Mouse (Mus musculus): Measurements from ENCODE around the gene P2rx7. TPM values are rescaled to one million over a fixed set of nuclear protein-coding genes. Genes with fewer than 3 reads are reported as not detected.
A peak's percentile ranks its signal among the peaks of the same experiment; 100 is the strongest.

Gene P2rx7
- polyA plus RNA-seq, 1 experiment from 2014 or later, result 4.0 TPM

DNA sequence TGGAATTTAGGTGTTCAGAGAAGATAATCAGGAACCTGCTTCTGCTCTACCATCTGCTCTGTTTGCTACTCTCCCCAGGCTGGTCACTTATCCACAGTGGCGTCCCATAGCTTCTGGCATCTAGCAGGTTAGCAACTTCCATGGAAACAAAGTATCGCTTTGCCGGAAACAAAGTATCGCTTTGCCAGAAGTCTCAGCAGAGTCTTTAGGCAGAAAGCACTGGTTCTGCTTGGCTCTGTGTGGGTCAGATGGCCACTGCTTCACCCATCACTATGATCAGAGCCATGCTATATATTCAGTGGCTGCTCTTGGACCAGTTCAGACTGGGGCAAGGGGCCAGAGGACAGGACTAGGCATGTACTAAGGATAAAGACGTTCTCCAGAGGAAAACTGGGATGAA, 28.6 kb downstream of the P2rx7 start:
- Histone ChIP-seq H3K27me3 (ENCODE audit: control insufficient read depth, insufficient read depth, low read length) (no peaks in the 10 kb centered on the region), H3K27ac (no peak overlapping the region), H3K4me1 (replicated peaks; ENCODE audit: control insufficient read depth, insufficient read depth, low read length) (no peaks in the 10 kb centered on the region), H3K9me3 (ENCODE audit: control insufficient read depth, low read length) (no peaks in the 10 kb centered on the region), H3K4me3 (replicated peaks; ENCODE audit: low read length) (no peak overlapping the region), H3K9ac (no peak overlapping the region), H3K36me3 (replicated peaks; ENCODE audit: control insufficient read depth, insufficient read depth) (no peaks in the 10 kb centered on the region), H3K4me2 (replicated peaks) (no peak overlapping the region)
- DNase-seq (ENCODE audit: low spot score) (no peak), ATAC-seq (ENCODE audit: low FRiP score) (no peak)
- 91% methylated on average over 5 of the region's 5 CpGs for WGBS

DNA sequence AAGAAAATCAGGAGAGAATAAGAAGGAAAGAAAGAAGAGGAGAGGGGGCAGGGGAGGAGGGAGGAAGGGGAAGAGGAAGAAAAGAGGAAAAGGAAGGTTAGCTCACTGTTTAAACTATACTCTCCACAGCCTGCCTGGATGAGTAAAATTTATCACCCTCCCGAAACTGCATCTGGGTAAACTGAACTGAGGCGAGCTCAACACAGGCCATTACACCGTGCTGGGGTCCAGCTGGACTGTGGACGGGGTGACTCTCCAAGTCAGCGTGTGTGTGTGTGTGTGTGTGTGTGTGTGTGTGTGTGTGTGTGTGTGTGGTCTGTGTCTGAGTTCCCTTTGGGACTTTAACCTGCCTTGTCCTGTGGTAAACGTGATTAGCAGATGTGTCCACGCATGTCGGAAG, 32.3 kb downstream of the P2rx7 start:
- Histone ChIP-seq H3K36me3 (replicated peaks; ENCODE audit: control insufficient read depth, insufficient read depth) (no peaks in the 10 kb centered on the region), H3K27me3 (ENCODE audit: control insufficient read depth, insufficient read depth, low read length) (no peaks in the 10 kb centered on the region), H3K9me3 (ENCODE audit: control insufficient read depth, low read length) (no peaks in the 10 kb centered on the region), H3K4me2 (replicated peaks) (no peak overlapping the region), H3K9ac (no peak overlapping the region), H3K27ac (no peak overlapping the region), H3K4me1 (replicated peaks; ENCODE audit: control insufficient read depth, insufficient read depth, low read length) (no peaks in the 10 kb centered on the region), H3K4me3 (replicated peaks; ENCODE audit: low read length) (no peak overlapping the region)
- WGBS, result 84% methylated on average over 8 of the region's 8 CpGs
- ATAC-seq (ENCODE audit: low FRiP score), result no peak
- DNase-seq (ENCODE audit: low spot score), result no peak

DNA sequence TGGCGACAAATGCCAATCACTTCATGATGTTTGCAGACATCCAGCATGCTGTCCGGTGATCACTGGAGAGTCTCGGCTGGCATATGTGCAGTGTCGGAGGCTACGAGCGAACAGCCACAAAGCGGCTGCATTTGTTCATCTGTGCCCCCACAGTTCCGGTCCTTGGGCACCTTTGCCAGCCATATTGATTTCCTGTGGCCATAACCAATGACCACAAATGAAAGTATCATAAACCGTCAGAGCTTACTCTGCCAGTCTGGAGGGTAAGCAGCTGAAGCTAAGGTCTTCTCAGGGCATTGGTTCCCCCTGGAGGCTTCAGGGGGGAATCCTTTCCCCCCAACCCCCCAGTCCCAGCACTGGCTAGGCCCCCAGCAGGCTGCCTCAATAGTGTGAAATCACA, 34.3 kb downstream of the P2rx7 start:
- no peak overlapping the region for H3K9ac ChIP-seq
- H3K27me3 ChIP-seq (ENCODE audit: control insufficient read depth, insufficient read depth, low read length), result no peaks in the 10 kb centered on the region
- H3K9me3 ChIP-seq (ENCODE audit: control insufficient read depth, low read length), result no peaks in the 10 kb centered on the region
- no peak overlapping the region for H3K4me3 ChIP-seq (replicated peaks; ENCODE audit: low read length)
- no peaks in the 10 kb centered on the region for H3K36me3 ChIP-seq (replicated peaks; ENCODE audit: control insufficient read depth, insufficient read depth)
- WGBS, result 96% methylated on average over 9 of the region's 9 CpGs
- H3K27ac ChIP-seq, result no peak overlapping the region
- DNase-seq (ENCODE audit: low spot score) (no peak), ATAC-seq (ENCODE audit: low FRiP score) (no peak)
- H3K4me2 ChIP-seq (replicated peaks), result no peak overlapping the region
- H3K4me1 ChIP-seq (replicated peaks; ENCODE audit: control insufficient read depth, insufficient read depth, low read length), result no peaks in the 10 kb centered on the region

DNA sequence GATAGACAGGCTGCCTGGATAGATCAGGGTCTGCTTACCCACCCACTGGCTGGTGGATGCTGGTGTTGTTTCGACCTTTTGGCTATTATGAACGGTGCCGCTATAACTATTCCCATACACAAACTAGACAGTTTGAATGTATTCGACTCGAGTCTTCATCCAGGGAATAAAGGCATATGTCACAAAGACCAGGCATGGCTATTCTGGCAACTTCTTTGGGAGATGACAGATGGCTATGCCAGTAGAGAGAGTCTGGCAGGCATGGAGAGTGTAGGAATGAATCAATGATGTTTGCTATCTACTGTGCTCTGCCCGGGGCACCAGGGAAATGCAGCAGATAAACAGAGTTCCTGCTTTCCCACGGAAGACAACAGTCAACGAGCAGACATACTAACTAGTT, 36.2 kb downstream of the P2rx7 start:
- 83% methylated on average over 8 of the region's 8 CpGs for WGBS
- H3K27me3 ChIP-seq (ENCODE audit: control insufficient read depth, insufficient read depth, low read length), result no peaks in the 10 kb centered on the region
- no peak overlapping the region for H3K4me2 ChIP-seq (replicated peaks)
- no peak overlapping the region for H3K9ac ChIP-seq
- ATAC-seq (ENCODE audit: low FRiP score), result no peak
- DNase-seq (ENCODE audit: low spot score), result no peak
- no peaks in the 10 kb centered on the region for H3K9me3 ChIP-seq (ENCODE audit: control insufficient read depth, low read length)
- no peak overlapping the region for H3K4me3 ChIP-seq (replicated peaks; ENCODE audit: low read length)
- no peaks in the 10 kb centered on the region for H3K36me3 ChIP-seq (replicated peaks; ENCODE audit: control insufficient read depth, insufficient read depth)
- H3K4me1 ChIP-seq (replicated peaks; ENCODE audit: control insufficient read depth, insufficient read depth, low read length), result no peaks in the 10 kb centered on the region
- H3K27ac ChIP-seq, result no peak overlapping the region

DNA sequence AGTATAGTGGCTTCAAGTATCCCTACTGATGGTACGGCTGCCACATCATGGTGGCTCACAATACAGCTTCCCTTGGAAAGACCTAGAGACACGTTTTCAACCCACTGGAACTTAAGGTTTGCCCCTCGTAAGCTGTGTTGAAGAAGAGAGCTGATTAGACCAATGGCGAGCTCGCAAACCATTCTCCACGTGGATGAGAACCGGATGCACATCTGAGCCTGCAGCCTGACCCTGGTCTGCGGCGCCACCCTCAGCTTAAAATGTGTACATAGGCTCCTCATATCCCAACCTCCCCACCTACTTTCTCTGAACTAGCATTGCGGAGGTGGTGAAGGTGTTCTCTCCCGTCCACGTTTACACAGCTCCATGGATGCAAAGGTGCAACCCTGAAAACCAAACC, 37.6 kb downstream of the P2rx7 start:
- no peaks in the 10 kb centered on the region for H3K4me1 ChIP-seq (replicated peaks; ENCODE audit: control insufficient read depth, insufficient read depth, low read length)
- ATAC-seq (ENCODE audit: low FRiP score), result no peak
- no peak overlapping the region for H3K27ac ChIP-seq
- 84% methylated on average over 12 of the region's 12 CpGs for WGBS
- H3K4me3 ChIP-seq (replicated peaks; ENCODE audit: low read length), result no peak overlapping the region
- H3K36me3 ChIP-seq (replicated peaks; ENCODE audit: control insufficient read depth, insufficient read depth), result no peaks in the 10 kb centered on the region
- H3K9ac ChIP-seq, result no peak overlapping the region
- no peak overlapping the region for H3K4me2 ChIP-seq (replicated peaks)
- H3K27me3 ChIP-seq (ENCODE audit: control insufficient read depth, insufficient read depth, low read length), result no peaks in the 10 kb centered on the region
- no peaks in the 10 kb centered on the region for H3K9me3 ChIP-seq (ENCODE audit: control insufficient read depth, low read length)
- DNase-seq (ENCODE audit: low spot score), result no peak

DNA sequence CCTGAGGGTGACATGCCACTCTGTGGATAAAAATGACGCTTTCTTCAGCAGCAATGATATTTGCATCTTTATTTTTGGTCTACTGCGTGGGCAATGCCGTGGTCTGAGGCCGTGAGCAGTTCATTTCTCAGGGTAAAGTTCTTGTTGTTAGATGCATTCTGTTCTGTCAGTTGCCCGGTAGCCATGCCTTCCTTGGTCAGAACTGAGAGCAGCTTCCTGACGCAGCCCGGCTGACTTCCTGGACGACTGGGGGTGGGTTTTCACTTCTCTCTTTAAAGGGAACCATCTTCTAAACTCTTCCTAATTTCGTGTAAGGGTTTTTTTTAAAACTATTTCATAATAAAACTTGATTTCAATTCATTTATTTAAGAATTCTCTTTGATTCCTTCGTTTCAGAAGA, 40.2 kb downstream of the P2rx7 start:
- Histone ChIP-seq H3K4me2 (replicated peaks) (no peak overlapping the region), H3K4me1 (replicated peaks; ENCODE audit: control insufficient read depth, insufficient read depth, low read length) (no peaks in the 10 kb centered on the region), H3K36me3 (replicated peaks; ENCODE audit: control insufficient read depth, insufficient read depth) (no peaks in the 10 kb centered on the region), H3K27me3 (ENCODE audit: control insufficient read depth, insufficient read depth, low read length) (no peaks in the 10 kb centered on the region), H3K9me3 (ENCODE audit: control insufficient read depth, low read length) (no peaks in the 10 kb centered on the region), H3K4me3 (replicated peaks; ENCODE audit: low read length) (no peak overlapping the region), H3K27ac (no peak overlapping the region), H3K9ac (no peak overlapping the region)
- DNase-seq (ENCODE audit: low spot score) (no peak), ATAC-seq (ENCODE audit: low FRiP score) (no peak)
- WGBS, result 84% methylated on average over 10 of the region's 10 CpGs

DNA sequence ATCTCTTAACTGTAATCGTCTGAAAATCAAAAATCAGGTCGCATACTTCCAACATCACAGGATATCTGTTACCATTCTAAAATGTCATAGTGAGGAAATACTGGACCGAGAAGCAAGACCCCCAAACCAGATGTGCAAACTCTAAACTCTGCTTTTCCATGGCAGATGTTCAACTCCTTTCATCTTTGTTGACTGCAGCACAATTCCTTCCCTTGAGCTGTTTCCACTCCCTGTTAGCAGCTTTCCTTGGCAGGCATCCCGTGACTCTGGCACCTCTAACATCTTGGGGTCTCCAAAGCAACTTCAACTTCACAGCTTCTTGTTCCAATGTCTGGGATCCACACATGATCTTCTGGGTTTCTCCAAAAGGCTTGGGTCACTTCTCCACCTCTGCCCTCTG, 43.7 kb downstream of the P2rx7 start:
- Histone ChIP-seq H3K4me1 (replicated peaks; ENCODE audit: control insufficient read depth, insufficient read depth, low read length) (no peaks in the 10 kb centered on the region), H3K4me2 (replicated peaks) (no peak overlapping the region), H3K4me3 (replicated peaks; ENCODE audit: low read length) (no peak overlapping the region), H3K27ac (no peak overlapping the region), H3K36me3 (replicated peaks; ENCODE audit: control insufficient read depth, insufficient read depth) (no peaks in the 10 kb centered on the region), H3K27me3 (ENCODE audit: control insufficient read depth, insufficient read depth, low read length) (no peaks in the 10 kb centered on the region), H3K9ac (no peak overlapping the region), H3K9me3 (ENCODE audit: control insufficient read depth, low read length) (no peaks in the 10 kb centered on the region)
- 86% methylated on average over 4 of the region's 4 CpGs for WGBS
- ATAC-seq (ENCODE audit: low FRiP score) (no peak), DNase-seq (ENCODE audit: low spot score) (no peak)

DNA sequence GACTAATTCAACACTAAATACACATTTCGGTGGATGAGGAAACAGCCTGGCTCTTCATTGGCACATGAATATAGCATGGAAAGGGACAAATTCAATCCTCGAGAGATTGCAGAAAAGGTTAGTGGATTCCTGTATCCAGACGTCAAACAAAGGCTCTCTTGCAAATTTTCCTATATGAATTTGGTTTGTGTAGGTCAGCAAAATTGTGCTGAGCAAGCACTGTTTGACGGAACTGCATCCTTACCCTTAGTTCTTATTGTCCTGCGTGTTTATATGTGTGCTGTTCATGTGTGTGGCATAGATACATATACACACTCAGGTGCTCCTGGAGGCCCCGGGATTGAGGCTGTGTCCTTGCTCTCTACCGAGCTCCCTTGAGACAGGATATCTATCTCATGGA, 45.4 kb downstream of the P2rx7 start:
- no peaks in the 10 kb centered on the region for H3K27me3 ChIP-seq (ENCODE audit: control insufficient read depth, insufficient read depth, low read length)
- no peak overlapping the region for H3K9ac ChIP-seq
- no peak overlapping the region for H3K27ac ChIP-seq
- no peaks in the 10 kb centered on the region for H3K4me1 ChIP-seq (replicated peaks; ENCODE audit: control insufficient read depth, insufficient read depth, low read length)
- ATAC-seq (ENCODE audit: low FRiP score) (no peak), DNase-seq (ENCODE audit: low spot score) (no peak)
- WGBS, result 91% methylated on average over 7 of the region's 7 CpGs
- H3K36me3 ChIP-seq (replicated peaks; ENCODE audit: control insufficient read depth, insufficient read depth), result no peaks in the 10 kb centered on the region
- H3K4me3 ChIP-seq (replicated peaks; ENCODE audit: low read length), result no peak overlapping the region
- no peak overlapping the region for H3K4me2 ChIP-seq (replicated peaks)
- H3K9me3 ChIP-seq (ENCODE audit: control insufficient read depth, low read length), result no peaks in the 10 kb centered on the region

DNA sequence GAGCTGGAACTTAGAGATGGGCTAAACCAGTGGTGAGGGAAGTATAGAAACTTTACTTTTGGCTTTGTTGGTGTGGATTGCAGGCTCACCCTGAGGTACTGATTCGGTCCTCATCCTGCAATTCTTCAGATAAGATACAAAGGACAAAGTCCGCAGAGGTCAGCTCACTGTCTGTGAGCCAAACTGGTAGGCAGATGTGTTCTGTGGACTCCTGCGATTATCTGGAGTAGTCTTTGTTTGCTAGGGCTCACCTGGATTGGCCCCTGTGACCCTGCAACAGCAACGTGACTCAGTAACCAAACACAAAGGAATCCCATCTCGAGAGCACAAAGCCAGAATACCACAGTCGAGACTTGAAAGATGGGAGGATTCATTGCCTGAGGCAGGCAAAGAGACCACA, 46.8 kb downstream of the P2rx7 start:
- Histone ChIP-seq H3K27ac (no peak overlapping the region), H3K4me2 (replicated peaks) (no peak overlapping the region), H3K4me1 (replicated peaks; ENCODE audit: control insufficient read depth, insufficient read depth, low read length) (no peaks in the 10 kb centered on the region), H3K9me3 (ENCODE audit: control insufficient read depth, low read length) (no peaks in the 10 kb centered on the region), H3K27me3 (ENCODE audit: control insufficient read depth, insufficient read depth, low read length) (no peaks in the 10 kb centered on the region), H3K9ac (no peak overlapping the region), H3K36me3 (replicated peaks; ENCODE audit: control insufficient read depth, insufficient read depth) (no peaks in the 10 kb centered on the region), H3K4me3 (replicated peaks; ENCODE audit: low read length) (no peak overlapping the region)
- ATAC-seq (ENCODE audit: low FRiP score) (no peak), DNase-seq (ENCODE audit: low spot score) (no peak)
- WGBS, result 44% methylated on average over 6 of the region's 6 CpGs

DNA sequence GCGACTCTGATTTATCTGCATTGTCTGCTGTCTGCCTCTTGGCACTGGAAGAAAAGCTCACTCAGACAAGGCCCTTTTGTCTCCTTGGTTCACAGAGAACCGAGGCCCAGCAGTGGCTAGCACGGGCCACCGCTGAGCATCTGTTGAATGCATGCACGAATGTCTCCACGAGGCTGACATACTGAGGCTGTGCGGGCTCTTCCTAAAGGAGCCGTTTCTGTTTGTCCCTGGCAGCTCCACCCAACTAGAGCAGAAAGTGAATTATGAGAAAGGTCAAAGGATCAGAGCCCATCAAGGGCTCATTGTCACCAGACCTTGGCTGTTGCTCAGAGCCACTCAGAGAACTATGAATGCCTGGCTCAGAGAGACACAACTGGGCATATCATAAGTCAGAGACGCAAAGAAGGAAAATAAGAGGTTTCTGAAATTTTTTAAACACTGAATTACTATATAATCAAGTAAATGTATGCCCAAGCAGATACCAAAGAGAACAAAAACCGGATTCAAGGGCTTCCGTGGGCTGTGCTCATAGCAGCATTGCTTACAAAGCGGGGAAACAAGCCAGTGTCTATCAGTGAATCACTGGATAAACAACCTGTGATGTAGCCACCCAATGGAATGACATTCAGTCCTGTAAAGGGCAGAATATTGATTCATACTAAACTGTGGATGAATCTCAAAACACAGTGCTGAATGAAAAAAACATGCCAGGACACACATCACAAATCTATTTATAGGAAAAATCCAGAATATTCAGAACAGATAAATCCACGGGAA, 49.9 kb downstream of the P2rx7 start:
- Histone ChIP-seq H3K4me1 (replicated peaks; ENCODE audit: control insufficient read depth, insufficient read depth, low read length) (0 out of 2 replicates have a peak, but pooled peaks cover 4% of the 10 kb centered on the region), H3K4me3 (replicated peaks; ENCODE audit: low read length) (no peak overlapping the region), H3K4me2 (replicated peaks) (no peak overlapping the region), H3K9me3 (ENCODE audit: control insufficient read depth, low read length) (no peaks in the 10 kb centered on the region), H3K36me3 (replicated peaks; ENCODE audit: control insufficient read depth, insufficient read depth) (no peaks in the 10 kb centered on the region), H3K27ac (peak overlapping the region; percentile 55), H3K27me3 (ENCODE audit: control insufficient read depth, insufficient read depth, low read length) (no peaks in the 10 kb centered on the region), H3K9ac (no peak overlapping the region)
- 17% methylated on average over 13 of the region's 13 CpGs for WGBS
- ATAC-seq (ENCODE audit: low FRiP score) (peak; percentile 88), DNase-seq (ENCODE audit: low spot score) (peak; percentile 64)
